Mouse (Mus musculus) midbrain, embryonic 16.5 days (tissue): Measurements from ENCODE around the gene Il17rb. TPM values are rescaled to one million over a fixed set of nuclear protein-coding genes. Genes with fewer than 3 reads are reported as not detected.

Experiments
- ATAC-seq: fragments of 200-750 bp; cut with Nextera tagmentation; 2 replicates; pipeline ENCODE4 v1.8.0; 2017; ENCODE audit warnings: moderate TSS enrichment
- H3K27ac ChIP-seq: fragments of 300-500 bp; sonication (generic); 2 replicates; pipeline ENCODE4 v1.5.1; 2014; ENCODE audit warnings: mild to moderate bottlenecking, low read length, mixed read lengths
- H3K27me3 ChIP-seq: fragments of 300-500 bp; sonication (generic); 2 replicates; pipeline ENCODE4 v1.6.1; 2014; ENCODE audit warnings: low read depth, low read length, mixed read lengths; ENCODE audit not compliant: control insufficient read depth, insufficient read depth
- H3K36me3 ChIP-seq: fragments of 300-500 bp; sonication (generic); 2 replicates; pipeline ENCODE4 v1.6.1; 2014; ENCODE audit warnings: mild to moderate bottlenecking, low read length, moderate library complexity, mixed read lengths; ENCODE audit not compliant: control insufficient read depth, insufficient read depth
- H3K4me1 ChIP-seq: fragments of 300-500 bp; sonication (generic); 2 replicates; pipeline ENCODE4 v1.6.1; 2014; ENCODE audit warnings: mild to moderate bottlenecking, low read length, mixed read lengths; ENCODE audit not compliant: control insufficient read depth, insufficient read depth
- H3K4me2 ChIP-seq: fragments of 300-500 bp; sonication (generic); 2 replicates; pipeline ENCODE4 v1.6.1; 2014; ENCODE audit warnings: mild to moderate bottlenecking, low read length, mixed read lengths
- H3K4me3 ChIP-seq: fragments of 300-500 bp; sonication (generic); 2 replicates; pipeline ENCODE4 v1.5.1; 2014; ENCODE audit warnings: low read depth, mild to moderate bottlenecking, low read length, moderate library complexity, mixed read lengths
- H3K9ac ChIP-seq: fragments of 300-500 bp; sonication (generic); 2 replicates; pipeline ENCODE4 v1.6.1; 2014; ENCODE audit warnings: low read depth, low read length, mixed read lengths
- H3K9me3 ChIP-seq: fragments of 300-500 bp; sonication (generic); replicated peaks from 2 replicates; pipeline ENCODE4 v1.6.1; 2014; ENCODE audit warnings: mild to moderate bottlenecking, low read length, mixed read lengths; ENCODE audit not compliant: control insufficient read depth, poor library complexity, severe bottlenecking
- WGBS: fragments of 180-500 bp; shearing (Covaris S2); extraction: QIAGEN DNeasy Blood & Tissue Kit; methylation state at CpG from one replicate; pipeline ENCODE4 v1.1.7; 2014; 5-methylcytosine and 5-hydroxymethylcytosine counted together
- polyA plus RNA-seq: library from polyadenylated mRNA; unstranded; fragments of >200 nt; fragmentation: Nextera tagmentation; extraction: Ambion mirVana; gene quantifications from 2 replicates; pipeline ENCODE4 v1.2.1, GENCODE M21; 2015

Gene Il17rb
- polyA plus RNA-seq, 1 experiment from 2014 or later = 2.4 TPM

GRCm38 (mm10) chr14:30043356-30043940 is 34.8 kb upstream of the Il17rb start:
- no peak overlapping the region for H3K9ac ChIP-seq
- H3K9me3 ChIP-seq = no peaks in the 10 kb centered on the region
- no peak overlapping the region for H3K4me3 ChIP-seq
- H3K27me3 ChIP-seq = no peaks in the 10 kb centered on the region
- H3K36me3 ChIP-seq = peaks cover 12% of the 10 kb centered on the region
- H3K4me2 ChIP-seq = no peak overlapping the region
- WGBS = 91% methylated on average over 7 of the region's 7 CpGs
- H3K27ac ChIP-seq = no peak overlapping the region
- no peaks in the 10 kb centered on the region for H3K4me1 ChIP-seq
- no peak for ATAC-seq

- ATAC-seq = no peak
- Histone ChIP-seq H3K27me3 (no peaks in the 10 kb centered on the region), H3K4me3 (no peak overlapping the region), H3K9me3 (no peaks in the 10 kb centered on the region), H3K4me2 (no peak overlapping the region), H3K4me1 (no peaks in the 10 kb centered on the region), H3K36me3 (peaks cover 7% of the 10 kb centered on the region), H3K27ac (no peak overlapping the region), H3K9ac (no peak overlapping the region)
- WGBS = 83% methylated on average over 9 of the region's 9 CpGs
Observed at GRCm38 (mm10) chr14:30041836-30042235, 33.1 kb upstream of the Il17rb start.

- no peak overlapping the region for H3K27ac ChIP-seq
- H3K4me2 ChIP-seq = no peak overlapping the region
- no peaks in the 10 kb centered on the region for H3K9me3 ChIP-seq
- no peaks in the 10 kb centered on the region for H3K27me3 ChIP-seq
- H3K9ac ChIP-seq = no peak overlapping the region
- no peak overlapping the region for H3K4me3 ChIP-seq
- WGBS = 84% methylated on average over 4 of the region's 4 CpGs
- peaks cover 10% of the 10 kb centered on the region for H3K36me3 ChIP-seq
- ATAC-seq = no peak
- no peaks in the 10 kb centered on the region for H3K4me1 ChIP-seq
Observed at GRCm38 (mm10) chr14:30039413-30039812, 30.7 kb upstream of the Il17rb start.

GRCm38 (mm10) chr14:30038431-30038830 is 29.7 kb upstream of the Il17rb start:
- H3K27me3 ChIP-seq = no peaks in the 10 kb centered on the region
- H3K4me3 ChIP-seq = no peak overlapping the region
- H3K36me3 ChIP-seq = peaks cover 9% of the 10 kb centered on the region
- no peak for ATAC-seq
- WGBS = 91% methylated on average over 18 of the region's 18 CpGs
- no peak overlapping the region for H3K27ac ChIP-seq
- no peaks in the 10 kb centered on the region for H3K4me1 ChIP-seq
- no peak overlapping the region for H3K9ac ChIP-seq
- no peaks in the 10 kb centered on the region for H3K9me3 ChIP-seq
- no peak overlapping the region for H3K4me2 ChIP-seq

GRCm38 (mm10) chr14:30033405-30033804 is 24.7 kb upstream of the Il17rb start:
- H3K27ac ChIP-seq = no peak overlapping the region
- WGBS = 68% methylated on average over 8 of the region's 8 CpGs
- no peaks in the 10 kb centered on the region for H3K27me3 ChIP-seq
- ATAC-seq = no peak
- H3K4me3 ChIP-seq = no peak overlapping the region
- no peak overlapping the region for H3K9ac ChIP-seq
- peaks cover 4% of the 10 kb centered on the region for H3K36me3 ChIP-seq
- H3K9me3 ChIP-seq = no peaks in the 10 kb centered on the region
- no peak overlapping the region for H3K4me2 ChIP-seq
- no peaks in the 10 kb centered on the region for H3K4me1 ChIP-seq

- ATAC-seq = no peak
- Histone ChIP-seq H3K9ac (no peak overlapping the region), H3K27ac (no peak overlapping the region), H3K4me1 (no peaks in the 10 kb centered on the region), H3K4me2 (no peak overlapping the region), H3K4me3 (no peak overlapping the region), H3K27me3 (no peaks in the 10 kb centered on the region), H3K9me3 (no peaks in the 10 kb centered on the region), H3K36me3 (no peaks in the 10 kb centered on the region)
- WGBS = 41% methylated on average over 2 of the region's 2 CpGs
Observed at GRCm38 (mm10) chr14:30027378-30027777, 18.7 kb upstream of the Il17rb start.

- no peaks in the 10 kb centered on the region for H3K4me1 ChIP-seq
- no peak overlapping the region for H3K9ac ChIP-seq
- H3K27me3 ChIP-seq = no peaks in the 10 kb centered on the region
- WGBS = 68% methylated on average over 7 of the region's 7 CpGs
- no peak overlapping the region for H3K4me2 ChIP-seq
- ATAC-seq = no peak
- H3K4me3 ChIP-seq = no peak overlapping the region
- H3K36me3 ChIP-seq = no peaks in the 10 kb centered on the region
- H3K9me3 ChIP-seq = no peaks in the 10 kb centered on the region
- H3K27ac ChIP-seq = no peak overlapping the region
Observed at GRCm38 (mm10) chr14:30024387-30024786, 15.7 kb upstream of the Il17rb start.

- Histone ChIP-seq H3K36me3 (no peaks in the 10 kb centered on the region), H3K27ac (no peak overlapping the region), H3K4me2 (no peak overlapping the region), H3K27me3 (no peaks in the 10 kb centered on the region), H3K9me3 (no peaks in the 10 kb centered on the region), H3K9ac (no peak overlapping the region), H3K4me1 (no peaks in the 10 kb centered on the region), H3K4me3 (no peak overlapping the region)
- WGBS = 90% methylated on average over 6 of the region's 6 CpGs
- ATAC-seq = no peak
Observed at GRCm38 (mm10) chr14:30022471-30022870, 13.8 kb upstream of the Il17rb start.

GRCm38 (mm10) chr14:30019792-30020575 is 11.3 kb upstream of the Il17rb start:
- Histone ChIP-seq H3K27me3 (no peaks in the 10 kb centered on the region), H3K36me3 (no peaks in the 10 kb centered on the region), H3K27ac (no peak overlapping the region), H3K9me3 (no peaks in the 10 kb centered on the region), H3K4me3 (no peak overlapping the region), H3K9ac (no peak overlapping the region), H3K4me1 (no peaks in the 10 kb centered on the region), H3K4me2 (no peak overlapping the region)
- ATAC-seq = no peak
- WGBS = 41% methylated on average over 9 of the region's 9 CpGs
